Mouse (Mus musculus) liver, embryonic 11.5 days (tissue): ENCODE results near the gene Syde2. TPM values are rescaled to one million over a fixed set of nuclear protein-coding genes. Genes with fewer than 3 reads are reported as not detected.

ENCODE experiments used
- ATAC-seq: fragments of 200-750 bp; cut with Nextera tagmentation; replicated peaks from 2 replicates; pipeline ENCODE4 v1.8.0; 2017; ENCODE audit warnings: moderate number of reproducible peaks, mild to moderate bottlenecking, moderate TSS enrichment, moderate library complexity; ENCODE audit not compliant: low FRiP score
- DNase-seq: peaks from one replicate; pipeline ENCODE4 v3.0.0-alpha.2; 2017; ENCODE audit warnings: low spot score
- H3K27ac ChIP-seq: fragments of 300-500 bp; sonication (generic); 2 replicates; pipeline ENCODE4 v1.5.1; 2014; ENCODE audit warnings: mild to moderate bottlenecking, low read depth, low read length, control low read depth
- H3K27me3 ChIP-seq: fragments of 300-500 bp; sonication (generic); replicated peaks from 2 replicates; pipeline ENCODE4 v1.6.1; 2014; ENCODE audit warnings: low read length, mixed read lengths; ENCODE audit not compliant: control insufficient read depth, insufficient read depth
- H3K36me3 ChIP-seq: fragments of 300-500 bp; sonication (generic); 2 replicates; pipeline ENCODE4 v1.6.1; 2014; ENCODE audit warnings: mild to moderate bottlenecking, low read length, moderate library complexity, mixed read lengths; ENCODE audit not compliant: control insufficient read depth, insufficient read depth
- H3K4me1 ChIP-seq: fragments of 300-500 bp; sonication (generic); replicated peaks from 2 replicates; pipeline ENCODE4 v1.6.1; 2014; ENCODE audit warnings: low read length, mixed read lengths; ENCODE audit not compliant: control insufficient read depth, insufficient read depth
- H3K4me2 ChIP-seq: fragments of 300-500 bp; sonication (generic); 2 replicates; pipeline ENCODE4 v1.6.1; 2014; ENCODE audit warnings: mild to moderate bottlenecking, control low read depth, moderate library complexity
- H3K4me3 ChIP-seq: fragments of 300-500 bp; sonication (generic); 2 replicates; pipeline ENCODE4 v1.5.1; 2014; ENCODE audit warnings: low read depth, low read length, control low read depth
- H3K9ac ChIP-seq: fragments of 300-500 bp; sonication (generic); 2 replicates; pipeline ENCODE4 v1.6.1; 2014; ENCODE audit warnings: low read depth, low read length, control low read depth
- H3K9me3 ChIP-seq: fragments of 300-500 bp; sonication (generic); 2 replicates; pipeline ENCODE4 v1.6.1; 2016; ENCODE audit warnings: low read length, inconsistent platforms, mixed read lengths; ENCODE audit not compliant: control insufficient read depth
- WGBS: fragments of 180-500 bp; shearing (Covaris S2); extraction: QIAGEN DNeasy Blood & Tissue Kit; methylation state at CpG from one replicate; pipeline ENCODE4 v1.1.7; 2014; 5-methylcytosine and 5-hydroxymethylcytosine counted together
- polyA plus RNA-seq: library from polyadenylated mRNA; unstranded; fragments of >200 nt; fragmentation: Nextera tagmentation; extraction: Ambion mirVana; gene quantifications from 2 replicates; pipeline ENCODE4 v1.2.1, GENCODE M21; 2014

Gene Syde2
- polyA plus RNA-seq, 1 experiment from 2014 or later, result 1.7 TPM

DNA sequence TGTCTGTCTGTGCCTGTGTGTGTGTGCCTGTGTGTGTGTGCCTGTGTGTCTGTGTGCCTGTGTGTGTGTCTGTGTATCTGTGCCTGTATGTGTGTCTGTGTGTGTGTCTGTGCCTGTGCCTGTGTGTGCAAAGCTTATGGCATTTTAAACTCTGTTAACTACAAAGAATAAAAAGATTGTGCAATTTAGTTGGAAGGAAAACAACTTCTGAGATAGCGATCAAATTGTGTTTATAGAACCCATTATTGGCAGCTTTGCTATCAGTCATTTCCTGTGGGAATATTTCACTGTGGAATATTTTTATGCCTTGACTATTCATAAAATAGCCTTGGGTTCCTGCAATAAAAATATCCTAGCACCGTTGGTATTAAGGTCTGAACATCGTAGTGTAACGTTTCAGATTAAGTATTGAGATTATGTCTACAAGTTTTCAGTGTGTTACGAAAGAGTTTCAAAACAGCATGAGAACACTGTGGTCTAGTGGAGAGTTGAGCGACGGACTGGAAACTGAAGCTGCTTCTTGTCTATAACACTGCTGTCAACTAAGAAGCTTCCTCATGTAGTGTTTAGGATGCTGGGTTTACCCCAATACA, 2.2 kb upstream of the Syde2 start:
- Histone ChIP-seq H3K4me2 (no peak overlapping the region), H3K4me3 (no peak overlapping the region), H3K4me1 (no peaks in the 10 kb centered on the region; the same call in 1 of the 2 replicates), H3K9me3 (no peaks in the 10 kb centered on the region), H3K27ac (no peak overlapping the region), H3K36me3 (no peaks in the 10 kb centered on the region), H3K27me3 (peaks cover 20% of the 10 kb centered on the region), H3K9ac (no peak overlapping the region)
- no peak for ATAC-seq
- 76% methylated on average over 7 of the region's 7 CpGs for WGBS
- DNase-seq, result no peak

DNA sequence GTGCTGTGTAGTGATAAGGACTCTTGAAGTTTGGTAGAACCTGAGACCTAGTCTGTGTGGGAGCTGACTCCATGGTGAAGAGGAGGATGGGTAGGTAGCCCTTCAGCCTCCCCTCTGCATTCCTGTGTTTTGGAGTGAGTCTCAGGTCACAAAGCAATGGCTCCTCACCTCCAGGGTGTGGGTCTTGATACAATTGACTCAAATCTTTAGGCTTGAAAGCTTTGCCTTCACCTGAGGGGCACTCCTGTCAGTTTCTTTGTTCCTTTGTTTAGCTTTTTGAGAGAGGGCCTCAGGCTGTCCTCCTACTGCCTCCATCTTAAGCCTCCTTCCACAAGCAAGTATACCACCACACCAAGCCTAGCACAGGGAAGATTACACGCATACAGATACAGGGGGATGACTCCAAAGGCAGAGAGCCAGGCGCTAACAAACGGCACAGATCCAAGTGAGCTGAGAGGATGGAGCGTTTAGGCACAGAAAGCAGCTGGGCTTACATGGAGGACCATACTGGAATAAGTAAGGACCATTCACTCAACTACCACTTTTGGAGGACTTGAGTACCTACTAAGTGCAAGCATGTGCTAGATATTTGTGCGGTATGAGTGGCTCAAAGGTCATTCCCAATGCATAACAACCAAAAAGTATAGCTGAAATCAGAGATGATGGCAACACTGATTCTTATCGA, 1.2 kb upstream of the Syde2 start:
- Histone ChIP-seq H3K4me3 (no peak overlapping the region), H3K27ac (no peak overlapping the region), H3K4me2 (peak overlapping the region; percentile 93; the same call in 1 of the 2 replicates), H3K27me3 (peaks cover 20% of the 10 kb centered on the region), H3K9ac (no peak overlapping the region), H3K4me1 (no peaks in the 10 kb centered on the region; the same call in 1 of the 2 replicates), H3K9me3 (no peaks in the 10 kb centered on the region), H3K36me3 (no peaks in the 10 kb centered on the region; the same call in 1 of the 2 replicates)
- WGBS, result 69% methylated on average over 6 of the region's 6 CpGs
- ATAC-seq (no peak), DNase-seq (no peak)

DNA sequence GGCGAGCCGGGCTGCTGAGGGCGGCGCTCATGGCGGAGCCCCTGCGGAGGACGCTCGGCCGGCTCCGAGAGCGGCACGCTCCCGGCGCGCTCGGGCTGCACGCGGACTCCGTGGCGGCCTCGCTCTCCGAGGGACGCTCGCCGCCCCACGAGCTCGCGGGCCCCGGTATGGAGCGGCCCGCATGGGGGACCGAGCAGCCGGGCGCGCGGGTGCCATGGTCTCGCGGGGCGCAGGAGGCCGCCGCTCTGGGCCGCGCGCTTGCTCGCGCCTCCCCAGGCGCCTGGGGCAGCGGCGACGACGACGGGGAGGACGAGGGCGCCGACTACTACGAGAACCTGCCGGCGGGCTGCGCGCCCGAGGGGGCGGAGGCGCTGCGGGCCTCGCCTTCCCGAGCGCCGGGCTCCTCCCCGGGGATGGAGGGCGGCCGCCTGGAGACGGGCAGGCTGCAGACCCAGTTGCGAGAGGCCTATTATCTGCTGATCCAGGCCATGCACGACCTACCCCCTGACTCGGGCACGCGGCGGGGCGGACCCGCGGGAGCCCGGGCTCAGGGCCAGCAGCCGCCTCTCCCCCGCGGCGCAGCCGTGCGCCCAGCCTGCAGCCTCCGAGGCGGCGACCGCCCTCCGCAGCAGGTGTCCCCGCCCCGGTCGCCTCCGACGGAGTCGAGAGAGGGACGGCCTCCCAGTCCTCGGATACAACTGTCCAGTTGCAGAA, 457 bp downstream of the Syde2 start:
- Histone ChIP-seq H3K27me3 (peaks cover 20% of the 10 kb centered on the region), H3K9ac (peak overlapping the region; percentile 80), H3K36me3 (no peaks in the 10 kb centered on the region; the same call in 1 of the 2 replicates), H3K4me2 (peak overlapping the region; percentile 93), H3K4me1 (peaks cover 4% of the 10 kb centered on the region; the same call in 1 of the 2 replicates), H3K9me3 (no peaks in the 10 kb centered on the region), H3K4me3 (peak overlapping the region; percentile 74), H3K27ac (peak overlapping the region; percentile 91)
- WGBS, result under 1% methylated on average over 94 of the region's 101 CpGs
- DNase-seq (peak; percentile 80), ATAC-seq (peak; percentile 79)

DNA sequence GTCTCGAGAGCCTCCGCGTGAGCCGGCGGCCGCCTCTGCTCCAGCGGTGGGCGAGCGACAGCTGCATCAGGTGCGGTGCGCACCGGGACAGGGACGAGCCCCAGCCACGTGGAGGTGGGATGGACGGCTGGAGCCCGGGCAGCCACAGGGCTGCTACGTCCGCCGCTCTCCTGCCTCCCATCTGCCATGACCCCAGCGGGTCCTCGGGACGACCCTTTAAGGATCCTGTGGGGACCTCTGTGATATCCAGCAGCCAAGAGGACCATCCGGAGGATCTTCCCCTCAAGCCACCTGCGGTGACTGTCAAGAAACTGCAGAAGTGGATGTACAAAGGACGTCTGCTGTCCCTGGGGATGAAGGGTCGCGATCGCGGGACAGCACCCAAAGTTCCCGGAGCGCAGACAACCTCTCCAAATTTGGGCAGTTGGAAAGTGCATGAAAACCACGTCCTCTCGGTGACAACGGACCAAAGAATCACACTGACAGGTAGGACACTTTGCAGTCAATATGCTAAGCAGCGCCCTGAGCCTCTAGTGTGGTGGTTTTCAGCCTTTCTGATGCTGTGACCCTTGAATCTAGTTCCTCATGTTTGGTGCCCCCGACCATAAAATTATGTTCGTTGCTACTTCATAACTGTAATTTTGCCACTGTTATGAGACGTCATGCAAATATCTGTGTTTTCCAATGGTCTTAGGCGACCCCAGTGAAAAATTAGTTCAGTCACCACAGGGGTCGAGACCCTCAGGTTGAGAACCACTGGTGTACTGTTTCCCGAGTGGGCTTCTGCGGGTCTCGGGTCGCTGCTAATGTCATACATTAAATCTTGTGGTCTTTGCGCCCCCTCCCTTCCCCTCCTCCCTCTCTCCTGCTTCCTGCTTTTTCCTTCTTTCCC, 1.3 kb downstream of the Syde2 start:
- peaks cover 4% of the 10 kb centered on the region; the same call in 1 of the 2 replicates for H3K4me1 ChIP-seq
- peak overlapping the region; percentile 93 for H3K4me2 ChIP-seq
- no peaks in the 10 kb centered on the region; the same call in 1 of the 2 replicates for H3K36me3 ChIP-seq
- peak overlapping the region; percentile 91 for H3K27ac ChIP-seq
- WGBS, result under 1% methylated on average over 45 of the region's 45 CpGs
- ATAC-seq (no peak), DNase-seq (no peak)
- H3K9me3 ChIP-seq, result no peaks in the 10 kb centered on the region
- H3K9ac ChIP-seq, result peak overlapping the region; percentile 80
- peak overlapping the region; percentile 74 for H3K4me3 ChIP-seq
- peaks cover 20% of the 10 kb centered on the region for H3K27me3 ChIP-seq

DNA sequence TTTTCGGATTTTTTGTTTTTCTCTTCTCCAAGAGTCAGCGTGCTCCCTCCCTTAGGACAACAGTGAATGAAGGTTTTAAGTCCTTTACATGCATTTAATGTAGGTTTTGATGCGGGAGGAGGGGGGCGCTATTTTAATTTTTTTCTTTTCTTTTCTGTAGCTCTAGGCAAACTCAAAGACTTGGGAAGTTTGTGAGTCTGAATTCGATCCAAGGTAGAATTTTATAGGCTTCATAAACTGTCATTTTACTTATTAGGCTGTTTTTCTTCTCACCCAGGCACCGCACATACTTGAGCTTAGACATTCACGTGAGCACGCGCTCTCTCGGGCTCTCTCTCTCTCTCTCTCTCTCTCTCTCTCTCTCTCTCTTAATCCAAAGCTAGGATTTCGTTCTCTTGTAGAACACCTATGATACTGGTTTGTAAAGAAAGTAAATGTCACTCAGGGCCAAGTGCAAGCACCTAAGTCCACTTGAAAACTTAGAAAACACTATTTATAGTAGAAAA, 2.0 kb downstream of the Syde2 start:
- peaks cover 4% of the 10 kb centered on the region; the same call in 1 of the 2 replicates for H3K4me1 ChIP-seq
- H3K36me3 ChIP-seq, result no peaks in the 10 kb centered on the region; the same call in 1 of the 2 replicates
- no peak overlapping the region for H3K27ac ChIP-seq
- 8% methylated on average over 11 of the region's 11 CpGs for WGBS
- H3K9me3 ChIP-seq, result no peaks in the 10 kb centered on the region
- peak overlapping the region; percentile 93 for H3K4me2 ChIP-seq
- H3K4me3 ChIP-seq, result peak overlapping the region; percentile 74
- peaks cover 20% of the 10 kb centered on the region for H3K27me3 ChIP-seq
- H3K9ac ChIP-seq, result peak overlapping the region; percentile 80
- ATAC-seq (no peak), DNase-seq (no peak)

DNA sequence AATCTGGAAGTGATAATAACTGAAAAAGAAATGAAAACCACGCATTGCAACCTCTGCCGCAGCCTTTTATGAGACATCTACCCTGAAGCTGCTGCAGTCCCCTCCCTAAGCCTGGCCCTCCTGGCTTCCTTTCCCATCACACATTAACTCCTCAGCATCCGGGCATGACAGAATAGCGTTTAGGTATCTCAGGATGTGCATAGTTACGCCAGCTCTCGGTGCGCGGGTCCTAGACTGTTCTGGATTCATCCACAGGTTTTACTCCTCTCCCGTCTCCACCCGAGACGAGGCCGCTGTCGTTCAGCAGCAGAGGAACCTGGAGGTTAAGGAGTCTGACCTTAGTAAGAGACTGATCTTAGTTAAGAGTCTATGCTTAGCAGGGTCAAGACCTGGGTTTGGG, 3.5 kb downstream of the Syde2 start:
- WGBS, result 84% methylated on average over 13 of the region's 13 CpGs
- Histone ChIP-seq H3K27ac (no peak overlapping the region), H3K27me3 (peaks cover 18% of the 10 kb centered on the region), H3K9ac (no peak overlapping the region), H3K36me3 (no peaks in the 10 kb centered on the region; the same call in 1 of the 2 replicates), H3K9me3 (no peaks in the 10 kb centered on the region), H3K4me3 (no peak overlapping the region), H3K4me1 (peaks cover 4% of the 10 kb centered on the region; the same call in 1 of the 2 replicates), H3K4me2 (no peak overlapping the region)
- no peak for DNase-seq
- ATAC-seq, result no peak

DNA sequence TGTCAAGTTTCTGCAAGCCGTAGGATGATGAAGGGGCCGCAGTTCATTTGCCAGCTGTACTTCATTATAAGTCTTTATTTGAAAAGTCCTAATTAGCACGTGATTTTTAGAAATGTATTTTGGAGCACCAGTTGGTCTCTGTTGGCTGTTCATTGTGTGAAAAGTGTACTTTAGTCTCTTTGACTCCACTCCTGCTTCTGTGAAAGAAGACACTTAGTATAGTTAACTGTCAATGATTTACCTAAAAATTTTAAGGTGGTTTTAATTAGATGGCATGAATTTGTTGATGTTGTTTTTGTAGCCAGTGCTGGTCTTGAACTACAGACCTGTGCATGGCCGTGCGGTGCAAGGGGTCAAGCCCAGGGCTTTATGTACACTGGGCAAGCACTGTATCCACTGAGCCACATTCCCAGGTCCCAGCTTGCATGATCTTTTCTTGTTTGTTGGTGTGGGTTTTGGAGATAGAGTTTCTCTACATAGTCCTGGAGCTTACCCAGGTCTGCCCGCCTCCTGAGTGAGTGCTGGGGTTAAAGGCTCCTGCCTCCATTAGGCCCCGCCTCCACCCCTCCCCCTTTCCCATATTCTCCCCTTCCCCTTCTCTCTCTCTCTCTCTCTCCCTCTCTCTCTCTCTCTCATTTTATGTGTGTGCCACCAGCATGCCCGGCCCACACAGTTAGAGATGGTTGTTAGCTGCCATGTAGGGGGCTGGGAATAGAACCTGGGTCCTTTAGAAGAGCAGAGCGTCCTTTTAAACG, 4.5 kb downstream of the Syde2 start:
- Histone ChIP-seq H3K9me3 (no peaks in the 10 kb centered on the region), H3K27me3 (peaks cover 10% of the 10 kb centered on the region), H3K4me2 (no peak overlapping the region), H3K27ac (no peak overlapping the region), H3K9ac (no peak overlapping the region), H3K36me3 (no peaks in the 10 kb centered on the region; the same call in 1 of the 2 replicates), H3K4me1 (peaks cover 4% of the 10 kb centered on the region; the same call in 1 of the 2 replicates), H3K4me3 (no peak overlapping the region)
- ATAC-seq (no peak), DNase-seq (no peak)
- WGBS, result 84% methylated on average over 10 of the region's 10 CpGs
